Mouse (Mus musculus) midbrain, embryonic 11.5 days (tissue): ENCODE measurements around the gene Lrrc73. TPM values are rescaled to one million over a fixed set of nuclear protein-coding genes. Genes with fewer than 3 reads are reported as not detected.

Experiments used
- ATAC-seq: fragments of 200-750 bp; cut with Nextera tagmentation; 2 replicates; pipeline ENCODE4 v1.8.0; 2017; ENCODE audit warnings: moderate TSS enrichment, moderate library complexity; ENCODE audit not compliant: low FRiP score
- DNase-seq: peaks from one replicate; pipeline ENCODE4 v3.0.0; 2015; ENCODE audit warnings: low spot score; ENCODE audit errors: missing footprints
- H3K27ac ChIP-seq: fragments of 300-500 bp; sonication (generic); 2 replicates; pipeline ENCODE4 v1.5.1; 2014; ENCODE audit warnings: low read depth, low read length
- H3K27me3 ChIP-seq: fragments of 300-500 bp; sonication (generic); 2 replicates; pipeline ENCODE4 v1.6.1; 2014; ENCODE audit warnings: mild to moderate bottlenecking, low read length, moderate library complexity, mixed read lengths; ENCODE audit not compliant: control insufficient read depth, insufficient read depth
- H3K36me3 ChIP-seq: fragments of 300-500 bp; sonication (generic); 2 replicates; pipeline ENCODE4 v1.6.1; 2014; ENCODE audit warnings: mild to moderate bottlenecking, low read length, moderate library complexity, mixed read lengths; ENCODE audit not compliant: control insufficient read depth, insufficient read depth
- H3K4me1 ChIP-seq: fragments of 300-500 bp; sonication (generic); 2 replicates; pipeline ENCODE4 v1.6.1; 2014; ENCODE audit warnings: low read length; ENCODE audit not compliant: control insufficient read depth, insufficient read depth
- H3K4me2 ChIP-seq: fragments of 300-500 bp; sonication (generic); 2 replicates; pipeline ENCODE4 v1.6.1; 2014; ENCODE audit warnings: mild to moderate bottlenecking, moderate library complexity
- H3K4me3 ChIP-seq: fragments of 300-500 bp; sonication (generic); 2 replicates; pipeline ENCODE4 v1.5.1; 2014; ENCODE audit warnings: low read depth, low read length
- H3K9ac ChIP-seq: fragments of 300-500 bp; sonication (generic); 2 replicates; pipeline ENCODE4 v1.6.1; 2014; ENCODE audit warnings: low read length
- H3K9me3 ChIP-seq: fragments of 300-500 bp; sonication (generic); 2 replicates; pipeline ENCODE4 v1.6.1; 2016; ENCODE audit warnings: low read length; ENCODE audit not compliant: control insufficient read depth
- WGBS: fragments of 180-500 bp; shearing (Covaris S2); extraction: QIAGEN DNeasy Blood & Tissue Kit; methylation state at CpG from one replicate; pipeline ENCODE4 v1.1.7; 2014; 5-methylcytosine and 5-hydroxymethylcytosine counted together
- polyA plus RNA-seq: library from polyadenylated mRNA; unstranded; fragments of >200 nt; fragmentation: Nextera tagmentation; extraction: Ambion mirVana; gene quantifications from 2 replicates; pipeline ENCODE4 v1.2.1, GENCODE M21; 2014

The Lrrc73 gene
- polyA plus RNA-seq, 1 experiment from 2014 or later = 3.4 TPM

DNA sequence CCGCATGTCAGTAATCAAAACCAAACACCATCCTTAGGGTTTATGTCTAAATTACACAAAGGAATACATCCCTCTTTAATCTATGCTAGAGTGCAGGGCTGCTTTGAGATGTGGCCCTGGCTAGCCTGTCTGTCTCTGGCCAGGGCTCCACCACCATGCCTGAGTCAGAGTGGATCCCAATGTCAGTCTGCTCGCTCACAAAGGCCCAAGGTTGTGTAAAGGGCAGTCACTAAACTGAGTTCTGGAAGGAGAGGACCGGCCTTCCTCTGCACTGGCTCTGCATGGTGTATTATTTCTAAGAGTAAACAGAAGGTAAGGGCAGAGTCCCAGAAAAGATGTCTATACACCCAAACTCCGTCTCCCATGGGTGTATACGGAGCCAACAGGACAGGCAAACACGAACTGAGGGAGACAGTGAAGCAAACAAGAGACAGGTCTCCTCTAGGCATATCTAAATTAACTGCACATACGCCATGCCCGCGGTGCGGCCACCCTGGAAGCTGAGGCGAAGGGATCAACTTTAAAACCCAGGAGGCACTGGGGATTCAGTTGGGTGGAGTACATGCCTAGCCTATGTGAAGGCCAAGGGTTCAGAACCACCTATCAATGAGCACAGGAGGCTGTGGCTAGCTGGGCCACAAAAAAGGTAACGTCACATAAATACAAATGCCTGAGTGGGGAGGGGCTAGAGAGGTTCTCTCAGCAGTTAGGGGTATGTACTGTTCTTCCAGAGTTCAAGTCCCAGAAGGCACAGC is 24.9 kb downstream of the Lrrc73 start:
- Histone ChIP-seq H3K4me1 (peaks cover 10% of the 10 kb centered on the region; the same call in 1 of the 2 replicates), H3K36me3 (peaks cover 9% of the 10 kb centered on the region; the same call in 1 of the 2 replicates), H3K27me3 (no peaks in the 10 kb centered on the region), H3K9ac (no peak overlapping the region), H3K27ac (no peak overlapping the region), H3K4me3 (no peak overlapping the region), H3K4me2 (no peak overlapping the region), H3K9me3 (no peaks in the 10 kb centered on the region)
- 88% methylated on average over 12 of the region's 12 CpGs for WGBS
- DNase-seq (no peak), ATAC-seq (no peak)

DNA sequence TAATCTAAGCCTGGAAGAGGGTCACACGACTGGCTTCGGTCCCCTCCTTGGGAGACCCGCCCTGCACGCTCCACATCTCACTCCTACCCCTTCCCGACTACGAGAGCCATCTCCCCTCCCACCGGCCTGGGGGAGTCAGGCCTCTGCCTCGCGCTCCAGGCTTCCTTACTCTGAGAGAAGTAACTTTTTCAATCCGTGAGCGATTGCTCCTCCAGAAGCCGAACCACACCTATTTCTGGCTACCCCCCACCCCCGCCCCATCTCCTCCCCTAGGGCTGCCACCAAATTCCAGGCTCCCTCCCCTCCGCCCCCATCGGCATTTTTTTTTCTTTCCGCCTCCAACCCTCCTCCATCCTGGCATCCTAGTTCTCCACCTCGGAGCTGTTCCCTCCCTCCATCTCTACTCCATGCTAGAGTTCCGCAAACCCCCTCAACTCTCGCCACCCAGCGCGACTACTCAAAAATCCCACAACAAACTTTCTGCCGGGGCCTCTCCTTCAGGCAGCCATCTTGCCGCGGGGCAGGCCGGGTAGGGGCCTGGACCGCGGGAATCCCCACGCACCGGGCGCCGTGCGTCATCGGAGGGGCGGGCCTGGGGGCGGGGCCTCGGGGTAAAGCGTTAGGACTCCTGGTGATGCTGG is 29.3 kb downstream of the Lrrc73 start, which contains the start of gene Tjap1:
Gene Tjap1, minus strand, starts transcription at position 544 of the 641 bp plus-strand sequence.
- Histone ChIP-seq H3K27me3 (no peaks in the 10 kb centered on the region), H3K4me3 (peak within 1 kb of the TSS; percentile 61), H3K9ac (peak within 1 kb of the TSS; percentile 76), H3K4me1 (peaks cover 12% of the 10 kb centered on the region; the same call in 1 of the 2 replicates), H3K36me3 (peaks cover 5% of the 10 kb centered on the region; the same call in 1 of the 2 replicates), H3K27ac (no peak within 1 kb of the TSS; the same call in 1 of the 2 replicates), H3K9me3 (no peaks in the 10 kb centered on the region), H3K4me2 (peak within 1 kb of the TSS; percentile 55)
- DNase-seq (peak; percentile 99), ATAC-seq (peak; percentile 98)
- WGBS = under 1% methylated on average over 37 of the region's 37 CpGs

DNA sequence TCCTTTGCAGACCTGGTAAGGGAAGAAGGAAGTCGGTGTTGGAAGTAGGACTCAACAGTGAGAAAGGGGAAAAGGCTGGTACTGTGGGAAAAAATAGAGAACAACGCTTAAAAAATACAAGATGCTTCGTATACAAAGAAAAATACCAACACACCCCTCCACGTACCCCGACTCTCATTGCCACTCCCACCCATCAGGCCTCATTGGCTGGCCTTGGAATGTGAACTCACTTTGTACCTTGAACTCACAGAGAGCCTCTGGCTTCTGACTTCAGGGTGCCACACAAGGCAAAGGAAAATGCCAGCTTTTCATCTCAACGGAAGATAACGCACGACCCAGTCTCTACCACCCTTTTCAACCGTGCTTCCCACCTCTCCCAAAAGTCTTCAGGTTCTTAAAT is 29.8 kb downstream of the Lrrc73 start:
- peaks cover 12% of the 10 kb centered on the region; the same call in 1 of the 2 replicates for H3K4me1 ChIP-seq

DNA sequence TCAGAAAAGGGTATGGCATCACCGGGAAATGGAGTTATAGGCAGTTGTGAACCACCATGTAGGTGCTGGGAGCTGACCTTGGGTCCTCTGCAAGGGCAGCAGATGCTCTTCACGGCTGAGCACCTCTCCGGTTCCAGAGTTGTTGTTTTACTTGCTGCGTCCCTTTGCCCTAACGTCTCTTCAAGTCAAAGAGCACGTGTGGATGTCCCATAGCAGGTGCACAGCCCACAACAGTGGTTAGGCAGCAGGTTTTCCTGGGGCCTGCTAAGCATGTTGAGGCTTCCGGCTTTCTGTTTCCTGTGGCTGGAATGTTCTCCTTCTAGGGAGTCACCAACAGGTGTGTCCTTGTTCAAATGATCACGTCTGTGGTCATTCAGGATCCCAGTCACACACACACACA is 30.6 kb downstream of the Lrrc73 start:
- ATAC-seq = no peak
- Histone ChIP-seq H3K4me2 (no peak overlapping the region), H3K27me3 (no peaks in the 10 kb centered on the region), H3K9ac (no peak overlapping the region), H3K4me1 (peaks cover 12% of the 10 kb centered on the region; the same call in 1 of the 2 replicates), H3K36me3 (no peaks in the 10 kb centered on the region; the same call in 1 of the 2 replicates), H3K9me3 (no peaks in the 10 kb centered on the region), H3K4me3 (no peak overlapping the region), H3K27ac (no peak overlapping the region)
- 87% methylated on average over 8 of the region's 8 CpGs for WGBS
- no peak for DNase-seq

More for the DNA sequence above, 29.8 kb downstream of the Lrrc73 start:
- WGBS = 25% methylated on average over 9 of the region's 9 CpGs
- ATAC-seq = no peak
- H3K27me3 ChIP-seq = no peaks in the 10 kb centered on the region
- peaks cover 4% of the 10 kb centered on the region; the same call in 1 of the 2 replicates for H3K36me3 ChIP-seq
- no peak for DNase-seq
- H3K9me3 ChIP-seq = no peaks in the 10 kb centered on the region
- H3K9ac ChIP-seq = peak overlapping the region; percentile 24; the same call in 1 of the 2 replicates
- H3K4me3 ChIP-seq = peak overlapping the region; percentile 61
- H3K27ac ChIP-seq = no peak overlapping the region
- H3K4me2 ChIP-seq = peak overlapping the region; percentile 55

DNA sequence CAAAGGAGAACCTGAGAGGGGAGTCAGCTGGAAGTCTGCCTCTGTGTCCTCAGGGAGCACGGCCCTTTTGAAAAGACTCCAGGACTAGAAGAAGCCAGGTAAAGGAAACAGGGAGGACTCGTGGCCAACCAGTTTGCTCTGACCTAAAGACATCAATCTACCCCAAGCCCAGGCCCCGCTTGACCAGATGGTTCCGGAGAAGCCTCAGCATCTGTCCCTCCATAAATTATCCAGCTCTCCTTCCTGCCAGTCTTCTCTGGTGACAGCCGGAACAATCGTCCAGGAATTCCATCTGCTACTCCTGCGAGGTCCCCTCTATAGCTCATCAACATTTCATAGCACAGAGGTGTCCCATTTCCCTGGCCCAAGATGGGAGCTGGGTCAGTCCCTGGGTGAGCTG is 31.3 kb downstream of the Lrrc73 start:
- Histone ChIP-seq H3K4me3 (no peak overlapping the region), H3K4me2 (no peak overlapping the region), H3K4me1 (peaks cover 12% of the 10 kb centered on the region; the same call in 1 of the 2 replicates), H3K27me3 (no peaks in the 10 kb centered on the region), H3K36me3 (no peaks in the 10 kb centered on the region; the same call in 1 of the 2 replicates), H3K9ac (no peak overlapping the region), H3K27ac (no peak overlapping the region), H3K9me3 (no peaks in the 10 kb centered on the region)
- DNase-seq (no peak), ATAC-seq (no peak)
- 62% methylated on average over 7 of the region's 7 CpGs for WGBS

DNA sequence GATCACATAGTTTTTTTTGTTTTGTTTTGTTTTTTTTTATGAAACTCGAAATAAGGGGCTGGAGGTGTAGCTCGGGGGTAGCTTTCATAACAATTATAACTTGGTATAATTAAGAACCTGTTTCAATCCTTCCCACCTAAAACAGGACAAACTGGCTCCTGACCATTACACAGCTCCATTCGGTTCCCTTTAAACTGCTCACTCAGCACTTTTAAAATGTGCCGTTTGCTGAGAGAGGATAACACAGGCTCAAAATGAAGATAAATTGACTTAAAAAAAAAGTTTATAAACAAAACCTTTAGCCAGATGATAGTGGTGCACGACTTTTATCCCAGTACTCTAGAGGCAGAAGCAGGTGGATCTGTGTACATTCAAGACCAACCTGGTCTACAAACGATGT is 32.1 kb downstream of the Lrrc73 start:
- ATAC-seq (no peak), DNase-seq (no peak)
- Histone ChIP-seq H3K27ac (no peak overlapping the region), H3K9me3 (no peaks in the 10 kb centered on the region), H3K4me1 (peaks cover 12% of the 10 kb centered on the region; the same call in 1 of the 2 replicates), H3K4me2 (no peak overlapping the region), H3K9ac (no peak overlapping the region), H3K4me3 (no peak overlapping the region), H3K27me3 (no peaks in the 10 kb centered on the region), H3K36me3 (no peaks in the 10 kb centered on the region)
- WGBS = 72% methylated on average over 6 of the region's 6 CpGs

DNA sequence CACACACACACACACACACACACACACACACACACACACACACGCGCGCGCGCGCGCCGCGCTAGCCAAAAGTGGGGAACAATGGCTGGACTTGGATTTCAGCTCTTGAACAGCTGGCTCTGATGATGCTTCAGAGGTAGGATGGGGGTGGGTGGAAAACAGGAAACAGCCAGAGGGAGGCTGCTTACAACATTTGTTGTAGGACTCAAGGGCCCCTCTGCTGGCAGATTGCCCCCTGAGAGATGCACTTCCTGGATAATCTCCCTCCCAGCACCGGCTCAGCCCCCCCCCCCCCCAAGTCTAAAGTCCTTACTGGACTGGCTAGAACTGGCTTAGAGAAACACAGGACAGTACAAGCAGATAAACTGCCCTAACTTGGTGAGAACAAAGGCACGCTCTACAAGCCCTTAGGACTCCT is 34.4 kb downstream of the Lrrc73 start:
- Histone ChIP-seq H3K4me3 (no peak overlapping the region), H3K27me3 (no peaks in the 10 kb centered on the region), H3K27ac (no peak overlapping the region), H3K9ac (no peak overlapping the region), H3K9me3 (no peaks in the 10 kb centered on the region), H3K4me2 (no peak overlapping the region), H3K36me3 (no peaks in the 10 kb centered on the region), H3K4me1 (peaks cover 4% of the 10 kb centered on the region; the same call in 1 of the 2 replicates)
- DNase-seq (no peak), ATAC-seq (no peak)
- WGBS = 74% methylated on average over 11 of the region's 11 CpGs

DNA sequence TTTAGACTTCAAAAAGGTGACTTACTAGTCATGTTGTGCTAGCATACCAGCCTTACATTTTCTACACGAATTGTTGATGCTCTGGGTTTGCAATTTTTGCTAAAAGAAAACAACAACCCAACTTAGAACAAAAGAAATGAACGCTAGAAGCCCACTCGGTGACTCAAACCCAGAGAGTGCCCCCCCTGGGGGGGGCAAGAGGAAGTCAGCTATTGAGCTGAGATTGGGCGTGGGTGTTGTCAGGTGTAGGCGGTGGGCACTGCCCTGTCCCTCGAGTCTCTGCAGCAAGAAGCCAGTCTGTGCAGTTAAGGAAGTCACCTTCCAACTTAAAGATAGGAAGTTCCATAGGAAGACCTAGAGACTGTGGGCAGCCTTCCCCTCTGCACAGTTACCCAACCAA is 43.3 kb downstream of the Lrrc73 start:
- WGBS = 51% methylated on average over 6 of the region's 6 CpGs
- Histone ChIP-seq H3K27me3 (peaks cover 42% of the 10 kb centered on the region), H3K4me2 (no peak overlapping the region), H3K27ac (no peak overlapping the region), H3K36me3 (no peaks in the 10 kb centered on the region), H3K9me3 (no peaks in the 10 kb centered on the region), H3K4me1 (peaks cover 12% of the 10 kb centered on the region), H3K4me3 (no peak overlapping the region), H3K9ac (no peak overlapping the region)
- DNase-seq (no peak), ATAC-seq (no peak)

DNA sequence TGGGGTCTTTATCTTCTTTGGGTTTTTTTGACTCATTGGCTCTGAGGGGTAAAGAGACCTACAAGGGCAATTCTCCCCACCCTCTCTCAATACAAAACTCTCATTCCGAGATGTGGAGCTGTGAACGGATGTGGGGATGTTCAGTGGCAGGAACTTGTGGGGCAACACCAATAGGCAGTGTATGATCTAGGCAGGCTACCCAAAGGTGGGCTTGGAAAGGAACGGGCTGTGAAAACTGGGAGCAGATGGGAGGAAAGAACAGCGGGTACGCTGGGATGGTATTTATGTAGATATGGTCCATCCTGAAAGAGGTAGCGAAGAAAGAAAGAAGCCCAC is 43.7 kb downstream of the Lrrc73 start:
- Histone ChIP-seq H3K9ac (no peak overlapping the region; the same call in 1 of the 2 replicates), H3K27ac (no peak overlapping the region), H3K4me1 (peaks cover 12% of the 10 kb centered on the region), H3K36me3 (no peaks in the 10 kb centered on the region), H3K9me3 (no peaks in the 10 kb centered on the region), H3K4me3 (peak overlapping the region; percentile 50), H3K27me3 (peaks cover 42% of the 10 kb centered on the region), H3K4me2 (peak overlapping the region; percentile 89)
- peak; percentile 91 for DNase-seq
- ATAC-seq = no peak
- 15% methylated on average over 6 of the region's 6 CpGs for WGBS
